Mouse (Mus musculus): ENCODE measurements around the gene Cenpv.

Gene Cenpv

GRCm38 (mm10) chr11:62498802-62499201 lies 40.3 kb downstream of the Cenpv start:
- DNase-seq, result no peak

- no peak for DNase-seq
Measured at GRCm38 (mm10) chr11:62497181-62497580, 41.9 kb downstream of the Cenpv start.

DNA sequence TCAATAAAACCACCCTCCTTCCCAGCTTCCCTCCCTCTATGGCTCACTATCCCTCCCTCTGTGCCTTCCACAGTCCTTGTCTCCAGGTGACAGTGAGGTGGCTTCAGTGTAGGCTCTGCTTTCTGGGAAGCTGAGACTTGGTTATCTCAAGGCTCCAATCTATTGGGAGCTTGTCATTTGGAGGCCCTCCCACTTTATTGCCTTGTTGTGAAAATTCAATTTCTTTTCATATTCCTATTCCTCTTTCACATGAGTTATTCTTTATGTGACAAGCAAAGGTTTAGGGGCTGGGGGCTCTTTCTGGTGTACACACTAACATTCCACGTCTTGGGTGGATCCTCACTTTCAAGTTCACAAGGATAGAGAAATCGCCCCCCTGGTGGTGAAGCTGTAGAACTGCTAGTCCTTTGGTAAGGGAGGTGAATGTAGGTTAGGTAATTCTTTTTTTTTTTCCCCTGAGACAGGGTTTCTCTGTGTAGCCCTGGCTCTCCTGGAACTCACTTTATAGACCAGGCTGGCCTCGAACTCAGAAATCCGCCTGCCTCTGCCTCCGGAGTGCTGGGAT lies 42.8 kb downstream of the Cenpv start:
- peak; percentile 55 for DNase-seq

- peak; percentile 6 for DNase-seq
Measured at GRCm38 (mm10) chr11:62495276-62495801, 43.7 kb downstream of the Cenpv start.

DNA sequence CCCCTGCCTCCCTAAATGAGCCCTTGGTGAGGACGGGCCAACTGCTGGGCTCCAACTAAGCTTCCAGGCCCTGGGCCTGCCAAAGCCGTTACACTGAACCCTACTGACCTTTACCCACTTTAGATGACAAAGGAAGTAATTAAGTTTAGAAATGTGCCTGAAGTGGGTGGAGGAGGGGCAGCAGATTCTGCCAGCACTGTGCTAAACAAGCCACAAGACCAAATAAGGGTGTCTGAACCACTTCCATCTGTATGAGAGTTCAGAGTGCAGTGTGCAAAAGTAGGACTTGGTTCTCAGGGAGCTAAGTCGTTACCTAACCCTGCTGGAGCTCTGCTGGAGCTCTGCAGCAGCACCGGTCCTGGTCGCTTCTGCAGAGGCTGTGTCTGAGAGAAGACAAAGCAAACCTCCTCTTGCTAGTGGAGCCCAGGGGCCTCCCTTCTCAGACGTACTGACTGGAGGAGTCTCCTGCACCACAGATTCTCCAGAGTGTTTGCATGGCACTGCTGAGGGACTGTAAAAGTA lies 44.2 kb downstream of the Cenpv start:
- peak; percentile 35 for DNase-seq

DNA sequence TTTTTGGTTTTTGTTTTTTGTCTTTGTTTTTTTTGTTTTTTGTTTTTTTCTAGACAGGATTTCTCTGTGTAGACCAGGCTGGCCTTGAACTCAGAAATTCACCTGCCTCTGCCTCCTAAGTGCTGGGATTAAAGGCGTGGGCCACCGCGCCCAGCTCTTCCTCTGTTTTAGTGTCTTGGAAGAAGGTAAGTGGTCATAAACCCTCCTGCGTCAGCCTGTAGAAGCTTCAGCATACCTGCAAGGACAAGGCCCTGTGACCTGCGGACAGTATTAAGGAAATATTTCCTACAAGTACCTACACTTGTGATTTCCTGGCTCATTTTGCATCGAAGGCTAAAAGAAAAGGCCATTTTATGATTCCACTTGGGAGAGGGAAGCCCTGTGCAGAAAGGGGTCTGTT lies 45.4 kb downstream of the Cenpv start:
- no peak for DNase-seq

- no peak for DNase-seq
Measured at GRCm38 (mm10) chr11:62487540-62488350, 51.3 kb downstream of the Cenpv start.

- peak; percentile 25 for DNase-seq
Measured at GRCm38 (mm10) chr11:62486949-62487348, 52.1 kb downstream of the Cenpv start.

- DNase-seq, result no peak
Measured at GRCm38 (mm10) chr11:62479581-62479980, 59.5 kb downstream of the Cenpv start.

DNA sequence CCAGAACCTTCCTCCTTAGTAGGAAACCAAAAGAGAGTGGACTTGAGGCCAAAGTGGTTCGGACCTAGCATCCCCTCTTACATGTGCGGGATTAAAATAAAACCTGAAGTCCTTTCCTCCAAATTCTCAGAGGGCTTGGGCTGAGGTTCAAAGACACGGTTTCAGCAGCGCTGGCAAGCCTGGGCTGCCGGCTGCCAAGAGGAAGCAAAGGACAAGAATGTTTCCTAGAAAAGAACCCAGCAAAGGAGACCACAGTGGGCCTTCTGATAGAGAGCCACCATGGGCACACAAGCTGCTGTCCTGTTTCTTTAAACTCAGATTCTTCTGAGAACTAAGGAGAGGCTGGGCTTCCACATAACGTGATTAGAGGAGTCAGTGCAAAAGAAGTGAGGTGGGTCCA lies 60.1 kb downstream of the Cenpv start:
- DNase-seq, result no peak

DNA sequence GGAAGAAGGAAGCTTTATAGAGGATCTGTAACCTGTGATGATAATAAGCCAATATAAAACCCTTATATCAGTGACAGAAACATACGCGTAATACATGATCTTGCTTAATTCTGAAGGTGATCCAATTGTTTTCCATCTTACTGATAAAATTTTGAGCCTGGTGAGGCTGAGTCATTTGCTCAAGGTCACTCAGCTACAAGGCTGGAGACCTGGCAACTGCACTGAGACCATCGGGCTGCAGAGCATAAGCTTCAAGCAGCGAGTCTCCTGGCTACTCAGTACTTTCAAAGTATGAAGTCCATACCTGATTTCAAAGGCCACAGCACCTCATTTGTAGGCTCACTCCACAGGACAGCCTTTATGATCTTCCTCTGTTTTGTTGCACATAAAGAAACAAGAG lies 62.9 kb downstream of the Cenpv start:
- DNase-seq, result no peak

All from liver (tissue).